ENCODE assay signal across 8 mouse cellular contexts in genomic region chr11:115933108-115933746, GRCm38 (mm10). TPM values are rescaled to one million over a fixed set of nuclear protein-coding genes. Genes with fewer than 3 reads are reported as not detected.
DNase-seq lines count a peak whose midpoint lies in the region; ATAC-seq lines count a peak whose summit lies in the region.

TSS of gene Sap30bp (plus strand) at chr11:115933282.
TSS of gene Recql5 (minus strand) at chr11:115933477.

- H3K27me3 ChIP-seq in hindbrain, embryonic 15.5 days: no peaks in the 10 kb centered on the region

- no peaks in the 10 kb centered on the region for H3K9me3 ChIP-seq in hindbrain, embryonic 15.5 days

- H3K4me2 ChIP-seq in hindbrain, embryonic 15.5 days: peak within 1 kb of the TSS; percentile 82

- peak within 1 kb of the TSS; percentile 88 for H3K4me3 ChIP-seq in hindbrain, embryonic 15.5 days

- WGBS in hindbrain, embryonic 15.5 days: under 1% methylated on average over 28 of the region's 28 CpGs

- peak within 1 kb of the TSS; percentile 76 for H3K9ac ChIP-seq in hindbrain, embryonic 15.5 days

- ATAC-seq in hindbrain, embryonic 15.5 days (ENCODE audit: low FRiP score, low read depth): peak; percentile 100

- DNase-seq in T-cell, adult 2 months (ENCODE audit: low spot score): peak; percentile 98
- DNase-seq in cerebellum, postnatal 36 days: peak; percentile 96 to 99
- DNase-seq in frontal cortex, postnatal 36 days (ENCODE audit: low spot score in 2 of 2): peak; percentile 97 to 99
- peak; percentile 96 for DNase-seq in left cerebral cortex, adult 11 months (ENCODE audit: low spot score)
- peak; percentile 97 to 98 for DNase-seq in lung, postnatal 4 days
- DNase-seq in retina, postnatal 7 days (ENCODE audit: low read depth, low spot score): peak; percentile 98
- DNase-seq in urinary bladder, adult 2 months (ENCODE audit: low spot score): peak; percentile 84

- peak within 1 kb of the TSS; percentile 73 for H3K27ac ChIP-seq in hindbrain, embryonic 15.5 days (replicated peaks)

- peaks cover 15% of the 10 kb centered on the region for H3K36me3 ChIP-seq in hindbrain, embryonic 15.5 days

- H3K4me1 ChIP-seq in hindbrain, embryonic 15.5 days (replicated peaks): peaks cover 26% of the 10 kb centered on the region

RNA-seq across cellular contexts. Expression of gene Sap30bp, which starts in this region (rescaled TPM):
- 42.9 and 43.4 TPM in 2 replicates for polyA plus RNA-seq in hindbrain, embryonic 15.5 days (2015; fragmentation: Nextera tagmentation; extraction: Ambion mirVana)
- 31.6 and 33.7 TPM in 2 replicates for polyA plus RNA-seq in urinary bladder, adult 2 months (2012; rRNA removed)

RNA-seq across cellular contexts. Expression of gene Recql5, which starts in this region (rescaled TPM):
- polyA plus RNA-seq in hindbrain, embryonic 15.5 days (2015; fragmentation: Nextera tagmentation; extraction: Ambion mirVana): 18.7 and 23.8 TPM in 2 replicates
- polyA plus RNA-seq in urinary bladder, adult 2 months (2012; rRNA removed): 26.4 and 29.5 TPM in 2 replicates

Comparison
In these comparisons a context has a peak if more than half of its experiments do, and no peak if none do; other contexts are left out.
1. Peak in every context shown above with its lines: DNase-seq, ATAC-seq, H3K4me3 ChIP-seq and H3K27ac ChIP-seq.